Mouse (Mus musculus) thymus, postnatal 36 days (tissue): ENCODE measurements around the gene Olfr538.
"Not testable (repeated sequence)": the region's sequence is repeated elsewhere in the genome, so short reads cannot be mapped to it uniquely, and the experiment has no call there.

Experiments
- DNase-seq, 2 experiments: peaks; one replicate each; pipeline ENCODE4 v3.0.0; 2022; ENCODE audit warnings: mixed read lengths in 2 of 2

Gene Olfr538

GRCm38 (mm10) chr7:140567586-140567985 lies at the start of gene Olfr538:
Gene Olfr538, plus strand, starts transcription at chr7:140567886.
- DNase-seq = no peak

DNA sequence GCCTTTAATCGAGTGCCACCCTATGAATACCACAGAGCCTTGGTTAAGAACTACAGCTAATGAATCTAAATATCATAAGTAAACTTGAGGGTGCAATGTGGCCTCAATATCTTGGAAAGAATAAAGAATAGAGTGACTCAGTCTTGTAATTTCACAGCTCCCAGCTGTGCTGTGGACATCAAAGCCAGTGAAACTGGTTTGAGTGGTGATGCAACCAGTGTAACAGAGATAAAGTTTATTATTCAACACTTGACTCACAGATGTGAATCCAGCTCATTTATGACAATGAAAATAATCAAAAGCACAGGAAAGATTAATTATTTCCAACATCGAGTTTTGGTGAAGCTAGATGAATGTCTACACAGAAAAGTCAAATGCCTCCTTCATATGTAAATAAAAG lies 27.9 kb upstream of the Olfr538 start:
- DNase-seq = no peak

GRCm38 (mm10) chr7:140600969-140601368 lies 33.3 kb downstream of the Olfr538 start, which contains the start of gene Olfr46:
Gene Olfr46, plus strand, starts transcription at chr7:140601269.
- not testable (repeated sequence) for DNase-seq
